Mouse (Mus musculus): ENCODE measurements around the gene Fgd4.

DNA sequence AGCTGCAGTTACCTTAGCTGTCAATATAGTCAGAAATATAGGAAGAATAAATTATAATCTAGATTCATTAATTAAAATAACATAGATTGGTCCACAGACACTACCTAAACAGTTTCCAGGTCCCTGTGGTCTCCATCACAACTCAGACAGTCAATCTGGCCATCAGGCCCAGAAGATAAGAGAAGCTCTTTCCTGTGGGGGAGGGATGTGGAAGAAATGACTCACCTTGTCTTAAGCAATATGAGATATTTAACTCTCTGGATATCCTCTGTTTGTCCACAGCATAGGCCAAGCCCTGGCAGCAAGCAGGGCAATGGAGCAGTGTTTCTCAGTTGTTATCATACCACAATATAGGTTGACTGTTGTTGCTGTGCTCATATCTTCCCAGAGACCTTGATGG lies 33.4 kb upstream of the Fgd4 start:
- TF ChIP-seq POLR2A (IDR thresholded peaks at IDR 0.05; ENCODE audit: extremely low read depth, insufficient read depth, low read length) (no peak), CTCF (IDR thresholded peaks at IDR 0.05; ENCODE audit: low read depth, low read length) (no peak)

Measured in liver, adult 2 months (tissue).